17 mouse cellular contexts compared by ENCODE assay signal in the genomic region with DNA sequence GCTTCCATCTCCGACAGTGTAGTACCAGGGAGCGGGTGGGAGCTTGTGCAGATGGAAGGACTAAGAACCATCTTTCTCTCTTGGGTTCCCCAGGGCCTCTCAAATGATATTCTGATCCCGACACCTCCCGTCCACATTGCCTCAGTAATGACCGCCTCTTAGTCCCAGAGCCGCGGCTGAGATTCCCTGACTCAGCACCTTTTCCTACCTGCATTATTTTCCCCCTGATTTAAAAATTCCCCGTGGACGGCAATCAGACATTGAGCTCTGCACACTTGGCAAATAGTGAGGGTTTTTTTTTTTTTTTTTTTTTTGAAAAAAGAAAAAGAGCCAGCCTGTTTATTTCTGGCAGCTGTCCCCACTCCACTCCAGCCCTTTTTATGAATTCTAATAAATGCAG.
"Had no signal": no experiment of that assay in that cellular context is flagged by ENCODE, and none has a peak within 500 bp of the region (broad histone marks: within the 10 kb centered on the region; RNA-seq: fewer than 3 reads in every experiment).

No protein-coding gene starts in this region.

- DNase-seq: liver, postnatal 0 days; lung, adult 2 months; lung, postnatal 14 days; lung, postnatal 36 days; right cerebral cortex, postnatal 14 days; right cerebral cortex, postnatal 4 days; spleen, adult 18-20 months; thymus, adult 18-20 months; thymus, postnatal 14 days; thymus, postnatal 36 days had no signal

- H3K9me3 ChIP-seq: lung, embryonic 15.5 days; midbrain, embryonic 15.5 days; neural tube, embryonic 12.5 days had no signal

- ATAC-seq: liver, postnatal 0 days; lung, postnatal 0 days; midbrain, embryonic 15.5 days had no signal

- H3K4me2 ChIP-seq: lung, embryonic 15.5 days; midbrain, embryonic 11.5 days; midbrain, embryonic 15.5 days; neural tube, embryonic 12.5 days had no signal

- H3K4me1 ChIP-seq: megakaryocyte, embryonic 14.5 days had no signal

- H3K27ac ChIP-seq: lung, embryonic 15.5 days; macrophage; midbrain, embryonic 15.5 days; neural tube, embryonic 12.5 days had no signal

- H3K36me3 ChIP-seq: lung, embryonic 15.5 days; midbrain, embryonic 15.5 days; neural tube, embryonic 12.5 days had no signal

- H3K4me3 ChIP-seq: lung, embryonic 15.5 days; megakaryocyte, embryonic 14.5 days; midbrain, embryonic 15.5 days; neural tube, embryonic 12.5 days had no signal

- H3K9ac ChIP-seq: liver, postnatal 0 days; lung, embryonic 15.5 days; midbrain, embryonic 15.5 days; neural tube, embryonic 12.5 days had no signal

- H3K27me3 ChIP-seq: lung, embryonic 15.5 days; megakaryocyte, embryonic 14.5 days; midbrain, embryonic 15.5 days; neural tube, embryonic 12.5 days had no signal
